Mouse (Mus musculus): ENCODE data around the gene Cdkn2a.

- TF ChIP-seq POLR2A (IDR thresholded peaks at IDR 0.05; ENCODE audit: borderline replicate concordance, extremely low read depth, low read depth, low read length) = no peak
- TF ChIP-seq CTCF (IDR thresholded peaks at IDR 0.05; ENCODE audit: insufficient read depth, low read length) = no peak
Measured at GRCm38 (mm10) chr4:89308001-89308400, 13.5 kb upstream of the Cdkn2a start.
